Mouse (Mus musculus) small intestine, adult 2 months (tissue): ENCODE measurements around the gene Kcnq5. TPM values are rescaled to one million over a fixed set of nuclear protein-coding genes. Genes with fewer than 3 reads are reported as not detected.

Experiments used
- H3K27ac ChIP-seq: fragments of 200-500 bp; 2 replicates; pipeline ENCODE4 v1.5.1; 2012; ENCODE audit warnings: low read depth, low read length, control low read depth, inconsistent platforms; ENCODE audit not compliant: insufficient read depth
- H3K27me3 ChIP-seq: fragments of 200-500 bp; 2 replicates; pipeline ENCODE4 v1.6.1; 2012; ENCODE audit warnings: mild to moderate bottlenecking, moderate library complexity, low read length, inconsistent platforms; ENCODE audit not compliant: control insufficient read depth, insufficient read depth
- H3K36me3 ChIP-seq: fragments of 200-500 bp; 2 replicates; pipeline ENCODE4 v1.6.1; 2012; ENCODE audit warnings: mild to moderate bottlenecking, low read length, control low read depth, inconsistent platforms; ENCODE audit not compliant: control insufficient read depth, insufficient read depth
- H3K4me1 ChIP-seq: fragments of 200-500 bp; 2 replicates; pipeline ENCODE4 v1.6.1; 2012; ENCODE audit warnings: low read length, inconsistent platforms, mixed read lengths; ENCODE audit not compliant: control insufficient read depth, insufficient read depth, insufficient read length
- H3K4me3 ChIP-seq: fragments of 200-500 bp; 2 replicates; pipeline ENCODE4 v1.5.1; 2012; ENCODE audit warnings: low read depth, mild to moderate bottlenecking, control low read depth, inconsistent platforms, low read length, moderate library complexity
- CTCF ChIP-seq: fragments of 200-500 bp; IDR thresholded peaks from 2 replicates; pipeline ENCODE4 v1.5.1; 2012; ENCODE audit warnings: low read depth, mild to moderate bottlenecking, control low read depth, inconsistent platforms, low read length, moderate library complexity, mixed read lengths; ENCODE audit not compliant: insufficient replicate concordance, insufficient read length; ENCODE audit errors: extremely low read depth
- POLR2A ChIP-seq: fragments of 200-500 bp; IDR thresholded peaks from 2 replicates; pipeline ENCODE4 v1.6.1; 2012; ENCODE audit warnings: low read depth, mild to moderate bottlenecking, control low read depth, inconsistent platforms, low read length, moderate library complexity
- WGBS: fragments of 180-500 bp; shearing (Covaris S2); methylation state at CpG from one replicate; pipeline ENCODE4 v1.1.7; 2018; 5-methylcytosine and 5-hydroxymethylcytosine counted together
- polyA plus RNA-seq: library from polyadenylated mRNA; depleted of rRNA; stranded (reverse); fragments of >200 nt; gene quantifications from 2 replicates; pipeline ENCODE4 v1.2.3, GENCODE M21; 2012

The Kcnq5 gene
- polyA plus RNA-seq, 1 experiment = 0.22 TPM

- H3K36me3 ChIP-seq = no peaks in the 10 kb centered on the region
- WGBS = 82% methylated on average over 10 of the region's 10 CpGs
- TF ChIP-seq CTCF = no peak
- TF ChIP-seq POLR2A = no peak
- H3K4me1 ChIP-seq = no peaks in the 10 kb centered on the region
- H3K27ac ChIP-seq = no peak overlapping the region
- H3K27me3 ChIP-seq = no peaks in the 10 kb centered on the region
- no peak overlapping the region for H3K4me3 ChIP-seq
Observed at GRCm38 (mm10) chr1:21521995-21522394, 439.7 kb downstream of the Kcnq5 start.

GRCm38 (mm10) chr1:21521475-21521874, 440.3 kb downstream of the Kcnq5 start:
- WGBS = 91% methylated on average over 8 of the region's 8 CpGs
- TF ChIP-seq CTCF (no peak), POLR2A (no peak)

GRCm38 (mm10) chr1:21520116-21520645, 441.6 kb downstream of the Kcnq5 start:
- Histone ChIP-seq H3K36me3 (no peaks in the 10 kb centered on the region), H3K4me1 (no peaks in the 10 kb centered on the region), H3K27ac (no peak overlapping the region), H3K4me3 (no peak overlapping the region), H3K27me3 (no peaks in the 10 kb centered on the region)
- 70% methylated on average over 10 of the region's 10 CpGs for WGBS
- TF ChIP-seq CTCF = no peak
- TF ChIP-seq POLR2A = no peak

More at GRCm38 (mm10) chr1:21521475-21521874, 440.3 kb downstream of the Kcnq5 start:
- no peaks in the 10 kb centered on the region for H3K4me1 ChIP-seq
- no peaks in the 10 kb centered on the region for H3K36me3 ChIP-seq
- no peak overlapping the region for H3K27ac ChIP-seq
- H3K4me3 ChIP-seq = no peak overlapping the region
- H3K27me3 ChIP-seq = no peaks in the 10 kb centered on the region

GRCm38 (mm10) chr1:21506665-21507064, 455.1 kb downstream of the Kcnq5 start:
- no peak overlapping the region for H3K4me3 ChIP-seq
- WGBS = 76% methylated on average over 7 of the region's 7 CpGs
- no peak overlapping the region for H3K27ac ChIP-seq
- no peak for TF ChIP-seq CTCF
- TF ChIP-seq POLR2A = no peak
- H3K4me1 ChIP-seq = no peaks in the 10 kb centered on the region
- H3K36me3 ChIP-seq = no peaks in the 10 kb centered on the region
- H3K27me3 ChIP-seq = no peaks in the 10 kb centered on the region

GRCm38 (mm10) chr1:21499815-21500534, 461.8 kb downstream of the Kcnq5 start:
- Histone ChIP-seq H3K4me3 (no peak overlapping the region), H3K27ac (no peak overlapping the region), H3K36me3 (no peaks in the 10 kb centered on the region), H3K4me1 (no peaks in the 10 kb centered on the region), H3K27me3 (no peaks in the 10 kb centered on the region)
- 19% methylated on average over 10 of the region's 10 CpGs for WGBS
- TF ChIP-seq CTCF = no peak
- TF ChIP-seq POLR2A = no peak

- H3K27ac ChIP-seq = no peak overlapping the region
- TF ChIP-seq CTCF (no peak), POLR2A (no peak)
- no peaks in the 10 kb centered on the region for H3K4me1 ChIP-seq
- WGBS = 93% methylated on average over 3 of the region's 3 CpGs
- no peak overlapping the region for H3K4me3 ChIP-seq
- H3K27me3 ChIP-seq = no peaks in the 10 kb centered on the region
- H3K36me3 ChIP-seq = no peaks in the 10 kb centered on the region
Observed at GRCm38 (mm10) chr1:21496307-21496706, 465.4 kb downstream of the Kcnq5 start.

GRCm38 (mm10) chr1:21488645-21489044, 473.1 kb downstream of the Kcnq5 start:
- TF ChIP-seq POLR2A (no peak), CTCF (no peak)
- H3K27ac ChIP-seq = no peak overlapping the region
- no peaks in the 10 kb centered on the region for H3K36me3 ChIP-seq
- WGBS = 84% methylated on average over 3 of the region's 3 CpGs
- no peaks in the 10 kb centered on the region for H3K27me3 ChIP-seq
- H3K4me3 ChIP-seq = no peak overlapping the region
- no peaks in the 10 kb centered on the region for H3K4me1 ChIP-seq
